Mouse (Mus musculus): ENCODE results near the gene C1qtnf2. TPM values are rescaled to one million over a fixed set of nuclear protein-coding genes. Genes with fewer than 3 reads are reported as not detected.
A peak's percentile ranks its signal among the peaks of the same experiment; 100 is the strongest.

Gene C1qtnf2
- polyA plus RNA-seq, 1 experiment from 2014 or later, result 1.3 TPM

DNA sequence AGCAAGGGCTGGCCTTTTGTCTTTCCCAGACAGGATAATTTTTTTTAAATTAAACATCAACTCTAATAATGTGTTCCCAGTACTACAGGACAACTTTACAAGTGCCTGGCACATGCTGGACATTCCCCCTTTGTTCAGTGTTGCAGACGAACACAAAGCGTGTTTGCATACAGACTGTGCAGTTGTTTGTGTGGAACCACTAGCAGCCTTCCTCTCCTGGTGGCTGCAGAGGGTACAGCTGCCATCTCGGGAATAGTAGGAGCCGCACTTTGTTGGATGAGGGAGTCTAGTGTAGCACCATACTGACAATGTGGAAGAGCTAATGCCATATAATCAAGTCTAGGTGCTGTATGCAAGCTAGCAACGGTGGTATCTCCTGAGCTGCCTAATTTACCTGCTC lies 57.5 kb downstream of the C1qtnf2 start:
- no peak overlapping the region for H3K4me3 ChIP-seq (ENCODE audit: low read depth, low read length)
- no peak overlapping the region for H3K9ac ChIP-seq (ENCODE audit: low read depth, low read length)
- no peak overlapping the region for H3K27ac ChIP-seq (ENCODE audit: low read depth, low read length)
- H3K9me3 ChIP-seq (replicated peaks; ENCODE audit: control insufficient read depth, low read length), result no peaks in the 10 kb centered on the region
- no peak overlapping the region for H3K4me2 ChIP-seq
- no peaks in the 10 kb centered on the region for H3K27me3 ChIP-seq (ENCODE audit: control insufficient read depth, insufficient read depth, low read length)
- H3K36me3 ChIP-seq (ENCODE audit: control insufficient read depth, insufficient read depth, low read length), result peaks cover 10% of the 10 kb centered on the region
- H3K4me1 ChIP-seq (ENCODE audit: control insufficient read depth, insufficient read depth, low read length), result peaks cover 36% of the 10 kb centered on the region
- WGBS (ENCODE audit: insufficient replicate concordance), result 71% methylated on average over 5 of the region's 5 CpGs
- ATAC-seq (replicated peaks; ENCODE audit: insufficient number of reproducible peaks, low FRiP score, low TSS enrichment), result no peak

GRCm38 (mm10) chr11:43537074-43537473 lies 63.0 kb downstream of the C1qtnf2 start:
- Histone ChIP-seq H3K4me1 (ENCODE audit: control insufficient read depth, insufficient read depth, low read length) (peaks cover 32% of the 10 kb centered on the region), H3K27me3 (ENCODE audit: control insufficient read depth, insufficient read depth, low read length) (no peaks in the 10 kb centered on the region), H3K4me3 (ENCODE audit: low read depth, low read length) (no peak overlapping the region), H3K9ac (ENCODE audit: low read depth, low read length) (no peak overlapping the region), H3K27ac (ENCODE audit: low read depth, low read length) (no peak overlapping the region), H3K9me3 (replicated peaks; ENCODE audit: control insufficient read depth, low read length) (no peaks in the 10 kb centered on the region), H3K4me2 (no peak overlapping the region), H3K36me3 (ENCODE audit: control insufficient read depth, insufficient read depth, low read length) (peaks cover 10% of the 10 kb centered on the region)
- no peak for ATAC-seq (replicated peaks; ENCODE audit: insufficient number of reproducible peaks, low FRiP score, low TSS enrichment)
- 89% methylated on average over 6 of the region's 6 CpGs for WGBS (ENCODE audit: insufficient replicate concordance)

DNA sequence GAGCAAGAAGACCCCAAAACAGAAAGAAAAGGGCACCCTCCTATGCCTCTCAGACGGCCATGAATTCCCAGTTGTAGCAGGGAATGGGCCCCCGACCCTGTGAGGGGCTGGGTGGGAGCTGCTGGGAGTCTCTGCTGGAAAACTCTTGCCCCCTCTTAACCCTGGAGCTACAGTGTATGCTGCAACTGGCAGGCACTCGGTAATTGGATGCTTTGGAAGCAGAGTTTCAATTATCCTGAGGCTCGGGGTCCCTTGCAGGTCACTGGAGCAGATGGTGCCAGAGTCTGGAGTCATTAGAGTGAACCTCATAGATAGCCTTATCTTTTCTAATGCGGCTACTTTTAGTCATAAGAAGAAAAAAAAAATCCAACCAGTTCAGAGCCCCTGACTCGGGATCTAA lies 65.8 kb downstream of the C1qtnf2 start:
- ATAC-seq (replicated peaks; ENCODE audit: insufficient number of reproducible peaks, low FRiP score, low TSS enrichment), result no peak
- peaks cover 6% of the 10 kb centered on the region; the same call in 1 of the 2 replicates for H3K36me3 ChIP-seq (ENCODE audit: control insufficient read depth, insufficient read depth, low read length)
- no peak overlapping the region for H3K4me3 ChIP-seq (ENCODE audit: low read depth, low read length)
- H3K4me1 ChIP-seq (ENCODE audit: control insufficient read depth, insufficient read depth, low read length), result peaks cover 49% of the 10 kb centered on the region
- H3K9me3 ChIP-seq (replicated peaks; ENCODE audit: control insufficient read depth, low read length), result no peaks in the 10 kb centered on the region
- H3K4me2 ChIP-seq, result peak overlapping the region; percentile 38
- 0 out of 2 replicates have a peak overlapping the region, but pooled peaks have one; percentile 34 for H3K9ac ChIP-seq (ENCODE audit: low read depth, low read length)
- 13% methylated on average over 6 of the region's 6 CpGs for WGBS (ENCODE audit: insufficient replicate concordance)
- H3K27ac ChIP-seq (ENCODE audit: low read depth, low read length), result peak overlapping the region; percentile 60; the same call in 1 of the 2 replicates
- no peaks in the 10 kb centered on the region for H3K27me3 ChIP-seq (ENCODE audit: control insufficient read depth, insufficient read depth, low read length)

Other genes with a start within 250 kb of the C1qtnf2 start
- 112 and 119 TPM in 2 replicates for gene Pttg1, start 48.0 kb upstream of the C1qtnf2 start, polyA plus RNA-seq (2014; fragmentation: Nextera tagmentation; extraction: Ambion mirVana)
- 39.2 and 42.1 TPM in 2 replicates for gene Slu7, start 40.5 kb upstream of the C1qtnf2 start, polyA plus RNA-seq (2014; fragmentation: Nextera tagmentation; extraction: Ambion mirVana)
- gene Ccnjl, start 54.5 kb downstream of the C1qtnf2 start, polyA plus RNA-seq (2014; fragmentation: Nextera tagmentation; extraction: Ambion mirVana), result 23.2 and 25.1 TPM in 2 replicates
- gene 4933415A04Rik, start 112.8 kb downstream of the C1qtnf2 start, polyA plus RNA-seq (2014; fragmentation: Nextera tagmentation; extraction: Ambion mirVana), result 4.6 and 5.3 TPM in 2 replicates
- not detected in 2 replicates for gene Fabp6, start 127.3 kb downstream of the C1qtnf2 start, polyA plus RNA-seq (2014; fragmentation: Nextera tagmentation; extraction: Ambion mirVana)
- 24.8 and 30.1 TPM in 2 replicates for gene Pwwp2a, start 207.7 kb downstream of the C1qtnf2 start, polyA plus RNA-seq (2014; fragmentation: Nextera tagmentation; extraction: Ambion mirVana)

Measured in heart, embryonic 11.5 days (tissue).